Mouse (Mus musculus): ENCODE measurements around the gene Olfr633. TPM values are rescaled to one million over a fixed set of nuclear protein-coding genes. Genes with fewer than 3 reads are reported as not detected.

Olfr633 gene
- not detected in 2 replicates for polyA plus RNA-seq (2012; rRNA removed)

GRCm38 (mm10) chr7:103944137-103944536 lies at the start of gene Olfr633:
Gene Olfr633 (plus strand): TSS chr7:103944437.

GRCm38 (mm10) chr7:103903187-103903586 lies 41.0 kb upstream of the Olfr633 start, which contains the start of gene Olfr65:
Gene Olfr65 (plus strand): TSS chr7:103903487.

GRCm38 (mm10) chr7:103928525-103928924 lies 15.7 kb upstream of the Olfr633 start, which contains the start of gene Olfr631:
Gene Olfr631 (plus strand): TSS chr7:103928825.

GRCm38 (mm10) chr7:103934264-103934663 lies 10.0 kb upstream of the Olfr633 start, which contains the start of gene Olfr632:
Gene Olfr632 (plus strand): TSS chr7:103934347.

GRCm38 (mm10) chr7:103970852-103971251 lies 26.6 kb downstream of the Olfr633 start, which contains the start of gene Olfr635:
Gene Olfr635 (plus strand): TSS chr7:103971152.

GRCm38 (mm10) chr7:103998446-103998845 lies 54.2 kb downstream of the Olfr633 start, which contains the start of gene Olfr638:
Gene Olfr638 (plus strand): TSS chr7:103998746.

Other genes with a start within 250 kb of the Olfr633 start
- not detected in 2 replicates for gene Olfr243, start 229.8 kb upstream of the Olfr633 start, polyA plus RNA-seq (2012; rRNA removed)
- not detected in 2 replicates for gene Olfr628, start 214.1 kb upstream of the Olfr633 start, polyA plus RNA-seq (2012; rRNA removed)
- not detected in 2 replicates for gene Olfr629, start 199.5 kb upstream of the Olfr633 start, polyA plus RNA-seq (2012; rRNA removed)
- gene Olfr630, start 187.1 kb upstream of the Olfr633 start, polyA plus RNA-seq (2012; rRNA removed): not detected in 2 replicates
- not detected in 2 replicates for gene Olfr69, start 172.8 kb upstream of the Olfr633 start, polyA plus RNA-seq (2012; rRNA removed)
- not detected in 2 replicates for gene Olfr68, start 164.7 kb upstream of the Olfr633 start, polyA plus RNA-seq (2012; rRNA removed)
- gene Olfr67, start 152.6 kb upstream of the Olfr633 start, polyA plus RNA-seq (2012; rRNA removed): not detected in 2 replicates
- 36.7 and 60.5 TPM in 2 replicates for gene Hbb-bt, start 130.4 kb upstream of the Olfr633 start, polyA plus RNA-seq (2012; rRNA removed)
- gene Hbb-bs, start 116.3 kb upstream of the Olfr633 start, polyA plus RNA-seq (2012; rRNA removed): 349 and 591 TPM in 2 replicates
- not detected in 2 replicates for gene Hbb-bh2, start 103.9 kb upstream of the Olfr633 start, polyA plus RNA-seq (2012; rRNA removed)
- gene Hbb-bh1, start 101.3 kb upstream of the Olfr633 start, polyA plus RNA-seq (2012; rRNA removed): not detected in 2 replicates
- gene Hbb-y, start 91.2 kb upstream of the Olfr633 start, polyA plus RNA-seq (2012; rRNA removed): not detected in 2 replicates
- gene Olfr66, start 58.2 kb upstream of the Olfr633 start, polyA plus RNA-seq (2012; rRNA removed): not detected in 2 replicates
- not detected in 2 replicates for gene Olfr64, start 50.0 kb upstream of the Olfr633 start, polyA plus RNA-seq (2012; rRNA removed)
- not detected in 2 replicates for gene Olfr65, start 41.0 kb upstream of the Olfr633 start, polyA plus RNA-seq (2012; rRNA removed)
- gene Olfr631, start 15.6 kb upstream of the Olfr633 start, polyA plus RNA-seq (2012; rRNA removed): not detected in 2 replicates
- not detected in 2 replicates for gene Olfr632, start 10.1 kb upstream of the Olfr633 start, polyA plus RNA-seq (2012; rRNA removed)
- not detected in 2 replicates for gene Olfr635, start 26.7 kb downstream of the Olfr633 start, polyA plus RNA-seq (2012; rRNA removed)
- gene Olfr638, start 54.3 kb downstream of the Olfr633 start, polyA plus RNA-seq (2012; rRNA removed): not detected in 2 replicates
- not detected in 2 replicates for gene Olfr639, start 72.9 kb downstream of the Olfr633 start, polyA plus RNA-seq (2012; rRNA removed)
- not detected in 2 replicates for gene Olfr640, start 81.1 kb downstream of the Olfr633 start, polyA plus RNA-seq (2012; rRNA removed)
- not detected in 2 replicates for gene Olfr641, start 91.0 kb downstream of the Olfr633 start, polyA plus RNA-seq (2012; rRNA removed)
- gene Olfr642, start 108.2 kb downstream of the Olfr633 start, polyA plus RNA-seq (2012; rRNA removed): not detected in 2 replicates
- not detected in 2 replicates for gene 4930516K23Rik, start 117.0 kb downstream of the Olfr633 start, polyA plus RNA-seq (2012; rRNA removed)
- not detected in 2 replicates for gene Olfr644, start 127.4 kb downstream of the Olfr633 start, polyA plus RNA-seq (2012; rRNA removed)
- not detected in 2 replicates for gene Olfr645, start 141.0 kb downstream of the Olfr633 start, polyA plus RNA-seq (2012; rRNA removed)
- not detected in 2 replicates for gene Olfr646, start 160.4 kb downstream of the Olfr633 start, polyA plus RNA-seq (2012; rRNA removed)
- not detected in 2 replicates for gene Ubqln5, start 185.4 kb downstream of the Olfr633 start, polyA plus RNA-seq (2012; rRNA removed)
- not detected in 2 replicates for gene Olfr643, start 193.0 kb downstream of the Olfr633 start, polyA plus RNA-seq (2012; rRNA removed)
- gene Ubqln3, start 198.8 kb downstream of the Olfr633 start, polyA plus RNA-seq (2012; rRNA removed): not detected in 2 replicates
- not detected in 2 replicates for gene Ubqlnl, start 206.1 kb downstream of the Olfr633 start, polyA plus RNA-seq (2012; rRNA removed)
- gene Olfm5, start 220.4 kb downstream of the Olfr633 start, polyA plus RNA-seq (2012; rRNA removed): not detected in 2 replicates
- 0.11 TPM in 1 of 2 replicates, not detected in the other for gene Olfr648, start 239.0 kb downstream of the Olfr633 start, polyA plus RNA-seq (2012; rRNA removed)